Mouse (Mus musculus) CH12.LX (cell line): Measurements from ENCODE around the gene Tmco1. TPM values are rescaled to one million over a fixed set of nuclear protein-coding genes. Genes with fewer than 3 reads are reported as not detected.
A peak's percentile ranks its signal among the peaks of the same experiment; 100 is the strongest.

ENCODE experiments used
- DNase-seq: peaks from one replicate; pipeline ENCODE4 v3.0.0-alpha.2; 2013; ENCODE audit errors: extremely low read depth
- H3K27ac ChIP-seq: 2 replicates; pipeline ENCODE4 v1.5.1; 2012; ENCODE audit warnings: low read depth, mild to moderate bottlenecking, control low read depth, moderate library complexity; ENCODE audit not compliant: insufficient read depth
- H3K27me3 ChIP-seq: replicated peaks from 2 replicates; pipeline ENCODE3; 2012; ENCODE audit warnings: inconsistent platforms
- H3K36me3 ChIP-seq, 2 experiments: replicated peaks in 1 of 2; 2 replicates each; pipeline versions ENCODE3 to v1.6.1; 2012; ENCODE audit warnings: inconsistent platforms in 1 of 2, low read length in 1 of 2, mild to moderate bottlenecking in 1 of 2, mixed read lengths in 1 of 2, moderate library complexity in 1 of 2; ENCODE audit not compliant: control insufficient read depth in 1 of 2, insufficient read depth in 1 of 2
- H3K4me1 ChIP-seq, 2 experiments: 2 replicates each; pipeline ENCODE4 v1.6.1; 2012; ENCODE audit warnings: inconsistent platforms in 1 of 2, moderate library complexity in 1 of 2; ENCODE audit not compliant: insufficient read depth in 2 of 2, control insufficient read depth in 1 of 2
- H3K4me2 ChIP-seq: 2 replicates; pipeline ENCODE4 v1.6.1; 2012; ENCODE audit warnings: low read depth, mild to moderate bottlenecking, control low read depth; ENCODE audit not compliant: poor library complexity, insufficient read depth, severe bottlenecking
- H3K4me3 ChIP-seq, 3 experiments: fragments of 150-350 bp in 1 of 3; sonication (generic) in 1 of 3; replicated peaks in 1 of 3; 2 replicates each; pipeline versions ENCODE3 to v1.5.1; 2011 to 2012; ENCODE audit warnings: low read depth in 2 of 3, low read length in 2 of 3, mild to moderate bottlenecking in 2 of 3, moderate library complexity in 2 of 3, control low read depth in 1 of 3, improper control_type of control experiment in 1 of 3, inconsistent platforms in 1 of 3, mixed read lengths in 1 of 3; ENCODE audit not compliant: poor library complexity in 1 of 3
- H3K79me2 ChIP-seq: replicated peaks from 2 replicates; pipeline ENCODE4 v1.6.1; 2012; ENCODE audit warnings: mild to moderate bottlenecking, moderate library complexity; ENCODE audit not compliant: control insufficient read depth, poor library complexity, insufficient read depth, severe bottlenecking; ENCODE audit errors: extremely low read depth
- H3K9ac ChIP-seq: 2 replicates; pipeline ENCODE4 v1.6.1; 2012; ENCODE audit warnings: low read depth, mild to moderate bottlenecking, control low read depth, moderate library complexity; ENCODE audit not compliant: insufficient read depth
- H3K9me3 ChIP-seq: replicated peaks from 2 replicates; pipeline ENCODE3; 2012; ENCODE audit warnings: low read length, inconsistent platforms, mixed read lengths
- CHD1 ChIP-seq: IDR thresholded peaks from 2 replicates; pipeline ENCODE4 v1.6.1; 2012; ENCODE audit warnings: low read depth, low read length, improper control_type of control experiment, inconsistent platforms
- CTCF ChIP-seq, 2 experiments: IDR thresholded peaks in 1 of 2; conservative IDR thresholded peaks in 1 of 2; 2 replicates each; pipeline ENCODE4 v1.5.1; 2011 to 2012; ENCODE audit warnings: low read depth in 2 of 2, low read length in 2 of 2, improper control_type of control experiment in 1 of 2, inconsistent platforms in 1 of 2, mild to moderate bottlenecking in 1 of 2, moderate library complexity in 1 of 2
- ETS1 ChIP-seq: conservative IDR thresholded peaks from 2 replicates; pipeline ENCODE4 v1.6.1; 2012; ENCODE audit warnings: low read depth, mild to moderate bottlenecking, inconsistent platforms, low read length, improper control_type of control experiment, moderate library complexity
- GABPA ChIP-seq: IDR thresholded peaks from 2 replicates; pipeline ENCODE4 v1.6.1; 2012; ENCODE audit warnings: low read depth, low read length, improper control_type of control experiment, inconsistent platforms; ENCODE audit not compliant: insufficient replicate concordance
- IRF4 ChIP-seq: IDR thresholded peaks from 2 replicates; pipeline ENCODE4 v1.6.1; 2014; ENCODE audit warnings: low read depth, mild to moderate bottlenecking, inconsistent platforms, low read length, improper control_type of control experiment
- JUND ChIP-seq: conservative IDR thresholded peaks from 2 replicates; pipeline ENCODE4 v1.6.1; 2011; ENCODE audit warnings: low read depth, low read length, improper control_type of control experiment
- MAX ChIP-seq: IDR thresholded peaks from 2 replicates; pipeline ENCODE4 v1.6.1; 2011; ENCODE audit warnings: low read length, improper control_type of control experiment
- MAZ ChIP-seq: IDR thresholded peaks from 2 replicates; pipeline ENCODE4 v1.6.1; 2012; ENCODE audit warnings: low read depth, mild to moderate bottlenecking, inconsistent platforms, low read length, improper control_type of control experiment, moderate library complexity
- MEF2A ChIP-seq: IDR thresholded peaks from 2 replicates; pipeline ENCODE4 v1.6.1; 2014; ENCODE audit warnings: low read depth, mild to moderate bottlenecking, inconsistent platforms, low read length, improper control_type of control experiment, borderline replicate concordance
- NELFE ChIP-seq: IDR thresholded peaks from 2 replicates; pipeline ENCODE4 v1.6.1; 2011; ENCODE audit warnings: low read depth, low read length, improper control_type of control experiment
- NRF1 ChIP-seq: IDR thresholded peaks from 2 replicates; pipeline ENCODE4 v1.6.1; 2014; ENCODE audit warnings: low read depth, mild to moderate bottlenecking, inconsistent platforms, low read length, improper control_type of control experiment, moderate library complexity
- PAX5 ChIP-seq: IDR thresholded peaks from 2 replicates; pipeline ENCODE4 v1.6.1; 2012; ENCODE audit warnings: low read length, inconsistent platforms, mixed read lengths
- RAD21 ChIP-seq: IDR thresholded peaks from 2 replicates; pipeline ENCODE4 v1.6.1; 2011; ENCODE audit warnings: low read depth, mild to moderate bottlenecking, low read length, improper control_type of control experiment, moderate library complexity
- SMC3 ChIP-seq: IDR thresholded peaks from 2 replicates; pipeline ENCODE4 v1.6.1; 2011; ENCODE audit warnings: low read depth, low read length, improper control_type of control experiment
- TCF12 ChIP-seq: IDR thresholded peaks from 2 replicates; pipeline ENCODE4 v1.6.1; 2014; ENCODE audit warnings: low read depth, mild to moderate bottlenecking, inconsistent platforms, low read length, improper control_type of control experiment
- UBTF ChIP-seq: IDR thresholded peaks from 2 replicates; pipeline ENCODE4 v1.6.1; 2012; ENCODE audit warnings: low read depth, mild to moderate bottlenecking, inconsistent platforms, low read length, improper control_type of control experiment, moderate library complexity
- USF1 ChIP-seq: IDR thresholded peaks from 2 replicates; pipeline ENCODE4 v1.6.1; 2014; ENCODE audit warnings: low read depth, mild to moderate bottlenecking, inconsistent platforms, low read length, improper control_type of control experiment
- ZKSCAN1 ChIP-seq: IDR thresholded peaks from 2 replicates; pipeline ENCODE4 v1.6.1; 2012; ENCODE audit warnings: low read depth, inconsistent platforms, low read length, improper control_type of control experiment, borderline replicate concordance
- dilution Hi-C: fragments of 300-500 bp; cut with MboI; formaldehyde crosslinking; loops from 2 replicates; pipeline ENCODE4 v1.14.3; 2020; ENCODE audit warnings: low sequenced_read_pairs; ENCODE audit not compliant: extremely low pct_unique_long_range_greater_than_20kb, extremely low pct_ligation_motif_present
- in situ Hi-C: fragments of 300-500 bp; cut with MboI; formaldehyde crosslinking; loops from 3 replicates; pipeline ENCODE4 v1.14.3; 2019; ENCODE audit warnings: low sequenced_read_pairs, low pct_ligation_motif_present, low pct_unique_long_range_greater_than_20kb, mixed read lengths
- polyA plus RNA-seq: library from polyadenylated mRNA; unstranded; fragments of >175 nt; gene quantifications from 2 replicates; pipeline ENCODE4 v1.2.1, GENCODE M21; 2012; ENCODE audit warnings: low read depth; ENCODE audit not compliant: insufficient read length
- total RNA-seq, 2 experiments: library from RNA; depleted of rRNA; stranded (reverse); fragments of 300-350 nt in 1 of 2; fragments of >200 nt in 1 of 2; gene quantifications; 2 replicates each; pipeline ENCODE4 v1.2.3; 2012 to 2014

Tmco1 gene
- total and polyA plus RNA-seq, 3 experiments, result 80.6 to 153 (median 127) TPM

DNA sequence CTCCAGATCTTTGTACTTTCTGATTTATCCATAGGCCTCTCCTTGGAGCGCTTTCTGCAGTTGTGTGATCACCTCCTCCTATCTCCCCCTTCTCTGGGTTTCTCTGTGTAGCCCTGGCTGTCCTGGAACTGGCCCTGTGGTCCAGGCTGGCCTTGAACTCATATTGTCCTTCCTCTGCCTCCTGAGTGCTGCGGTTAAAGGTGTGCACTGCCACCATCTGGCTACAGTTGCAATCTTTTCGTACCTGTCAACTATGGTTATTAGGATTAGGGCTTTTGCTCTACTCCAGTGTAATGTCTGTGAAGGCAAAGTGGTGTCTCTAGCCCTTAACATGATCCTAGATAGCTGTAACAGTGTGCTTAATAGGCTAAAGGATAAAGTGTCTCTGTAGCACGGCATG, 5.0 kb downstream of the Tmco1 start:
- H3K79me2 ChIP-seq, result peaks cover 3% of the 10 kb centered on the region
- dilution Hi-C loops, result no loop called here

DNA sequence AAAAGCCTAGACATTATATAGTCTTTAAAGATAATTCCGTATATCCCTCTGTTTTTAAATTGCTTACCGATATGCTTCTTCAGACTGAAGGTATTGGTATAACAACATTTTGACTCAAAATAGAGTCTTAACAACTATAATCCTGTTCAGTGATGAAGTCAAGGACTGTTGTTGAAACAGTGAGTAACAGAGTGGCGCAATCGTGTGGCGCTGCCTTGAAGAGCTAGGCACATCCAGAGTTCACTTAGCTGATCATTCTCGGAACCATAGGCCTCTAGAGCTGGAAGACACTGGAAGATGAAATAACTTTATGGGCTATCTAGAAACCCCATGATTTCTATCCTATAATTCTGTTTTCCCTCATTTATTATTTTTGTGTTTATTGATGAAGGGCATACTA, 13.5 kb downstream of the Tmco1 start:
- Histone ChIP-seq H3K4me2 (no peak overlapping the region), H3K4me3 (no peak overlapping the region), H3K4me1 (no peaks in the 10 kb centered on the region), H3K9ac (no peak overlapping the region), H3K9me3 (no peaks in the 10 kb centered on the region)
- DNase-seq, result no peak
- in situ Hi-C loops, result no loop called here
- dilution Hi-C loops, result no loop called here
- TF ChIP-seq NELFE (no peak), ETS1 (no peak), MAX (no peak), TCF12 (no peak), IRF4 (no peak), PAX5 (no peak), USF1 (no peak), CHD1 (no peak), JUND (no peak), UBTF (no peak)
- TF ChIP-seq, all 38 proteins: peak for 0
- Histone ChIP-seq H3K79me2 (no peaks in the 10 kb centered on the region; the same call in 1 of the 2 replicates), H3K27ac (no peak overlapping the region), H3K27me3 (no peaks in the 10 kb centered on the region), H3K36me3 (peaks cover 44 to 79% of the 10 kb centered on the region in 2 experiments)

More for the DNA sequence above, 5.0 kb downstream of the Tmco1 start:
- no peak overlapping the region for H3K4me3 ChIP-seq
- in situ Hi-C loops, result no loop called here
- TF ChIP-seq SMC3 (peak; percentile 47), RAD21 (peak; percentile 42), CTCF (conservative IDR thresholded peaks at IDR 0.05 in 1 of 2, IDR thresholded peaks at IDR 0.05 in 1 of 2; ENCODE audit: low read depth in 2 of 2, low read length in 2 of 2) (peak in 1 of 2 experiments; percentile 54; a peak in 2 of 4 replicates), NRF1 (no peak)
- no peak overlapping the region for H3K27ac ChIP-seq
- H3K9me3 ChIP-seq, result no peaks in the 10 kb centered on the region
- peaks cover 13 to 49% of the 10 kb centered on the region in 2 experiments for H3K36me3 ChIP-seq
- H3K4me1 ChIP-seq, result peaks cover 0 to 19% of the 10 kb centered on the region in 2 experiments; a peak in 2 of 4 replicates
- no peaks in the 10 kb centered on the region for H3K27me3 ChIP-seq
- DNase-seq, result no peak
- no peak overlapping the region for H3K4me2 ChIP-seq
- no peak overlapping the region for H3K9ac ChIP-seq

DNA sequence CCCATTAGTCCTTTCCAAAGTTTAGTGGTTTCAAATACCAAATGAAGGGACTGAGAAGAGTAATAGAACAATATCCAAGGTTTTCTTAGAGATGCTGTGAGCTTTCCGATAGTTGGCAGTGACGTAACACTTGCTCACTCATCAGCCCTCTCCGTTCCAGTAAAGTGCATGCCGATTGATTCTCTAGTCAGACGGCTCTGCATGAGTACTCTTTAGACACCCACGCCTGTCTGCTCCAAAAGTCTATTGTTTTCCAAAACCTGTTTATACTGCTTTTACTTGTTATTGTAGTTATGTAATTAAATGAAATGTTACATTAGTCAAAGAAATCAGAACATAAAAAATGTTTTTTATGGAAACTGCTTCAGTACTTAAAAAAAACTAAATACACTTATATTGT, 20.6 kb downstream of the Tmco1 start:
- Histone ChIP-seq H3K4me1 (no peaks in the 10 kb centered on the region), H3K79me2 (no peaks in the 10 kb centered on the region), H3K9me3 (no peaks in the 10 kb centered on the region), H3K9ac (no peak overlapping the region), H3K4me2 (no peak overlapping the region)
- dilution Hi-C loops, result no loop called here
- TF ChIP-seq MAZ (no peak), RAD21 (no peak), CHD1 (no peak), MEF2A (no peak), GABPA (no peak), ZKSCAN1 (no peak)
- TF ChIP-seq, all 38 proteins: peak for 0
- no peak for DNase-seq
- H3K36me3 ChIP-seq, result peaks cover 57 to 88% of the 10 kb centered on the region in 2 experiments
- in situ Hi-C loops, result no loop called here
- H3K27me3 ChIP-seq, result no peaks in the 10 kb centered on the region
- no peak overlapping the region for H3K4me3 ChIP-seq
- H3K27ac ChIP-seq, result no peak overlapping the region
